Mouse (Mus musculus): ENCODE data around the gene Ppp1r3a. TPM values are rescaled to one million over a fixed set of nuclear protein-coding genes. Genes with fewer than 3 reads are reported as not detected.

The Ppp1r3a gene
- polyA plus RNA-seq (2015; fragmentation: Nextera tagmentation; extraction: Ambion mirVana) = not detected in 2 replicates

GRCm38 (mm10) chr6:14754901-14755591 is at the start of gene Ppp1r3a:
TSS of gene Ppp1r3a (minus strand) at chr6:14755274.

Other genes starting within 250 kb of the Ppp1r3a start
- 7.2 and 8.2 TPM in 2 replicates for gene Foxp2, start 146.1 kb upstream of the Ppp1r3a start, polyA plus RNA-seq (2015; fragmentation: Nextera tagmentation; extraction: Ambion mirVana)

Measured in neural tube, postnatal 0 days (tissue).